Mouse (Mus musculus) myocyte (in vitro differentiated cells): ENCODE results near the gene Focad.

Experiments used
- MAX ChIP-seq: IDR thresholded peaks from one replicate; pipeline ENCODE4 v1.6.1; 2011; ENCODE audit warnings: low read depth, mild to moderate bottlenecking, control low read depth
- MYOD1 ChIP-seq, 3 experiments: IDR thresholded peaks; one replicate each; pipeline ENCODE4 v1.6.1; 2011; ENCODE audit warnings: control low read depth in 2 of 3, low read depth in 2 of 3, mild to moderate bottlenecking in 2 of 3, moderate library complexity in 1 of 3; ENCODE audit not compliant: insufficient read length in 2 of 3, control insufficient read depth in 1 of 3
- MYOG ChIP-seq, 3 experiments: IDR thresholded peaks; one replicate each; pipeline ENCODE4 v1.6.1; 2011; ENCODE audit warnings: control low read depth in 2 of 3, low read depth in 2 of 3, mild to moderate bottlenecking in 2 of 3; ENCODE audit not compliant: insufficient read length in 2 of 3, control insufficient read depth in 1 of 3, insufficient read depth in 1 of 3
- POLR2A ChIP-seq: IDR thresholded peaks from one replicate; pipeline ENCODE4 v1.6.1; 2011; ENCODE audit warnings: low read depth, mild to moderate bottlenecking, control low read depth, moderate library complexity; ENCODE audit not compliant: insufficient read length
- POLR2AphosphoS2 ChIP-seq: IDR thresholded peaks from one replicate; pipeline ENCODE4 v1.6.1; 2011; ENCODE audit warnings: low read depth, control low read depth; ENCODE audit not compliant: insufficient read length

DNA sequence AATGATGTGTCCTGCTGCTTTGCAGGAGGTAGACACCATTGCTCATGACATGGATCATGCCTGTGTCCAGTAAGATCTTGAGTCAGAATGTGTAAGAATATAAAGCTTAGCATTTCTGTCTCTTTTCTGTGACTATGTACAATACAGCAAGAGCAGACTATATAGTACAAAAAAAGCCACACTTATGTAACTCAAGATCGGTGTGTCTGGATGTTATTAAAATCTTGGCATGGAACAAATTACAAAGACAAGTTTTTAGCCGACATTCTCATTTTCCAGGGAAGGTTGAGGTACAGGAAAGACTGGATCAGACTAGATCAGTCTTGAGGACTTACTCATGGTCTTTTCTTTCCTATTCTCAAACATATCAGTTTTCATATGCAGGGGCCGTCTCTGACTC, 136.9 kb downstream of the Focad start:
- no peak for TF ChIP-seq MAX
- no peak for TF ChIP-seq POLR2A
- no peak for TF ChIP-seq MYOD1 (IDR thresholded peaks at IDR 0.05; ENCODE audit: control insufficient read depth in 1 of 3, insufficient read length in 2 of 3, low read depth in 2 of 3)
- no peak for TF ChIP-seq POLR2AphosphoS2
- TF ChIP-seq MYOG (IDR thresholded peaks at IDR 0.05; ENCODE audit: control insufficient read depth in 1 of 3, insufficient read depth in 1 of 3, insufficient read length in 2 of 3, low read depth in 2 of 3): no peak
